Mouse (Mus musculus) stomach, embryonic 16.5 days (tissue): ENCODE data around the gene Plxna2. TPM values are rescaled to one million over a fixed set of nuclear protein-coding genes. Genes with fewer than 3 reads are reported as not detected.

Source experiments
- ATAC-seq: fragments of 200-750 bp; cut with Nextera tagmentation; 2 replicates; pipeline ENCODE4 v1.8.0; 2017; ENCODE audit warnings: moderate number of reproducible peaks, moderate TSS enrichment; ENCODE audit not compliant: insufficient read depth, low FRiP score
- H3K27ac ChIP-seq: fragments of 300-500 bp; sonication (generic); 2 replicates; pipeline ENCODE4 v1.5.1; 2014; ENCODE audit warnings: low read length
- H3K27me3 ChIP-seq: fragments of 300-500 bp; sonication (generic); 2 replicates; pipeline ENCODE4 v1.6.1; 2014; ENCODE audit warnings: low read length, control low read depth, mixed read lengths; ENCODE audit not compliant: control insufficient read depth, insufficient read depth
- H3K36me3 ChIP-seq: fragments of 300-500 bp; sonication (generic); 2 replicates; pipeline ENCODE4 v1.6.1; 2014; ENCODE audit warnings: low read length; ENCODE audit not compliant: control insufficient read depth, insufficient read depth
- H3K4me1 ChIP-seq: fragments of 300-500 bp; sonication (generic); 2 replicates; pipeline ENCODE4 v1.6.1; 2014; ENCODE audit warnings: low read length, control low read depth, mixed read lengths; ENCODE audit not compliant: control insufficient read depth, insufficient read depth
- H3K4me2 ChIP-seq: fragments of 300-500 bp; sonication (generic); 2 replicates; pipeline ENCODE4 v1.6.1; 2014; ENCODE audit warnings: low read depth, low read length, mixed read lengths
- H3K4me3 ChIP-seq: fragments of 300-500 bp; sonication (generic); replicated peaks from 2 replicates; pipeline ENCODE4 v1.5.1; 2014; ENCODE audit warnings: mild to moderate bottlenecking, low read length
- H3K9ac ChIP-seq: fragments of 300-500 bp; sonication (generic); 2 replicates; pipeline ENCODE4 v1.6.1; 2014; ENCODE audit warnings: low read length
- H3K9me3 ChIP-seq: fragments of 300-500 bp; sonication (generic); replicated peaks from 2 replicates; pipeline ENCODE4 v1.6.1; 2016; ENCODE audit warnings: low read length, control low read depth; ENCODE audit not compliant: control insufficient read depth
- WGBS: fragments of 180-500 bp; shearing (Covaris S2); extraction: QIAGEN DNeasy Blood & Tissue Kit; methylation state at CpG from one replicate; pipeline ENCODE4 v1.1.7; 2014; 5-methylcytosine and 5-hydroxymethylcytosine counted together
- polyA plus RNA-seq: library from polyadenylated mRNA; unstranded; fragments of >200 nt; fragmentation: Nextera tagmentation; extraction: Ambion mirVana; gene quantifications from 2 replicates; pipeline ENCODE4 v1.2.1, GENCODE M21; 2015

The Plxna2 gene
- polyA plus RNA-seq, 1 experiment from 2014 or later = 8.2 TPM

DNA sequence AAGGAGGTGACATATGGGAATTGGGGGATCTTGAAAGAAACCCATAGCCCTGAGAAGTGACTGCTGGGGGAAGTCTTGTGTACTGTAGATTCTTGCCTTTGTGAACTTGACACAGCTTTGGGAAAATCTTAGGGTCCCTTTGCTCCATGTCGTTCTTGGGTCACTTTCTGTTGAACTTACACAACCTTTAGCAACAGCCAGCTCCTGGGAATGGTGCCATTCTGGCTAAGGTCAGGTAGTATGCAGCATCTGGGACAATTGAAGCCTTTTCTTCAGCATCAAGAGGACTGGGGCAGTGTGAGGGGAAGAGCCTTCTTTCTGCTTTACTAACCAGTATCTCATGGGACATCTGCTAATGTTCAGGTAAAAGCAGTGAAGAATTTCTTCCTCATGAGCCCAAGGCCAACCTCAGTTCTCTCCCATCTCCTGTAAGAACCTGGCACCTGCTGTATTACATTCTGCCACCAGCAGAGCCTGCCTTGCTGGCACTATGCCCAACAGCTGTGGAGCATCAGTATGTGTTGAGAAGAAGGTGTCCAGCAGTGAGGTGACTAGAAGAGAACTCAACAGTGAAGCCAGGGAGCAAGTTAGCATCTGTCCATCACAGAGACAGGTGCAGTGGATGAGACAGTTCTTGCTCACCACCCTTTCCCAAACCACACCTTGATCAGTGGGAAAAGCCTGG lies 86.3 kb downstream of the Plxna2 start:
- H3K4me3 ChIP-seq = no peak overlapping the region
- no peaks in the 10 kb centered on the region for H3K9me3 ChIP-seq
- H3K4me1 ChIP-seq = no peaks in the 10 kb centered on the region
- no peak for ATAC-seq
- no peak overlapping the region for H3K4me2 ChIP-seq
- 82% methylated on average over 1 of the region's 1 CpGs for WGBS
- H3K36me3 ChIP-seq = no peaks in the 10 kb centered on the region
- no peak overlapping the region for H3K9ac ChIP-seq
- H3K27ac ChIP-seq = no peak overlapping the region
- H3K27me3 ChIP-seq = no peaks in the 10 kb centered on the region

GRCm38 (mm10) chr1:194706566-194706965 lies 88.5 kb downstream of the Plxna2 start:
- Histone ChIP-seq H3K9me3 (no peaks in the 10 kb centered on the region), H3K27ac (no peak overlapping the region), H3K36me3 (no peaks in the 10 kb centered on the region), H3K9ac (no peak overlapping the region), H3K4me3 (no peak overlapping the region), H3K4me1 (no peaks in the 10 kb centered on the region), H3K27me3 (no peaks in the 10 kb centered on the region), H3K4me2 (no peak overlapping the region)
- no peak for ATAC-seq
- 71% methylated on average over 2 of the region's 2 CpGs for WGBS

GRCm38 (mm10) chr1:194712373-194712772 lies 94.4 kb downstream of the Plxna2 start:
- ATAC-seq = no peak
- H3K4me1 ChIP-seq = no peaks in the 10 kb centered on the region
- H3K27me3 ChIP-seq = no peaks in the 10 kb centered on the region
- H3K9me3 ChIP-seq = no peaks in the 10 kb centered on the region
- H3K4me3 ChIP-seq = no peak overlapping the region
- H3K27ac ChIP-seq = no peak overlapping the region
- no peaks in the 10 kb centered on the region for H3K36me3 ChIP-seq
- H3K9ac ChIP-seq = no peak overlapping the region
- H3K4me2 ChIP-seq = no peak overlapping the region
- 20% methylated on average over 2 of the region's 2 CpGs for WGBS

- Histone ChIP-seq H3K4me2 (no peak overlapping the region), H3K27ac (no peak overlapping the region), H3K27me3 (no peaks in the 10 kb centered on the region), H3K9me3 (no peaks in the 10 kb centered on the region), H3K4me1 (no peaks in the 10 kb centered on the region), H3K36me3 (no peaks in the 10 kb centered on the region), H3K9ac (no peak overlapping the region), H3K4me3 (no peak overlapping the region)
- ATAC-seq = no peak
- 67% methylated on average over 4 of the region's 4 CpGs for WGBS
These were observed 96.4 kb downstream of the Plxna2 start for GRCm38 (mm10) chr1:194714138-194715031.

DNA sequence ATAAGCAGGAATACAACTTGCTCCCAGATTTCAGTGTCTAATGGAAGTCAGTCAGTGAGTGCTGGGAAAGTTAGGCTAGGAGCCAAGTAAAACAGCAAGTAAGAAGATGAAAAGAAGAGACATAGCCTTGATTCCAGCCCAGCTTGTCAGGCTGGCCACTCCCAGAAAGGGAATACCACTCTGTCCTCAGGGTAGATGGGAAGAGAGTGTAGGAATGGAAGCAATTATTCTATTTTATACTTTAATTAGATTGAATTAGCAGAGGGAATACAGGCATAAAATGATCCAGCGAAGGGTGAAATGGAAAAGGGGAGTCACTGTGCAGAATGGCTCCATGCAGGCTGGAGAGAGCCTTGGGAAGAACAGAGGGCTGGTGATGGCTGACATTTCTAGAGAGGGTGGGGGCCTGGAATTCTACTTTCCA lies 99.4 kb downstream of the Plxna2 start:
- H3K9ac ChIP-seq = no peak overlapping the region
- WGBS = 90% methylated on average over 1 of the region's 1 CpGs
- H3K4me3 ChIP-seq = no peak overlapping the region
- no peak overlapping the region for H3K4me2 ChIP-seq
- no peak overlapping the region for H3K27ac ChIP-seq
- ATAC-seq = no peak
- no peaks in the 10 kb centered on the region for H3K4me1 ChIP-seq
- no peaks in the 10 kb centered on the region for H3K27me3 ChIP-seq
- H3K36me3 ChIP-seq = no peaks in the 10 kb centered on the region
- H3K9me3 ChIP-seq = no peaks in the 10 kb centered on the region

- H3K36me3 ChIP-seq = no peaks in the 10 kb centered on the region
- no peaks in the 10 kb centered on the region for H3K9me3 ChIP-seq
- H3K4me2 ChIP-seq = no peak overlapping the region
- ATAC-seq = no peak
- H3K27me3 ChIP-seq = no peaks in the 10 kb centered on the region
- no peak overlapping the region for H3K27ac ChIP-seq
- 75% methylated on average over 4 of the region's 4 CpGs for WGBS
- H3K9ac ChIP-seq = no peak overlapping the region
- H3K4me3 ChIP-seq = no peak overlapping the region
- no peaks in the 10 kb centered on the region for H3K4me1 ChIP-seq
These were observed 102.4 kb downstream of the Plxna2 start for GRCm38 (mm10) chr1:194720406-194720805.

GRCm38 (mm10) chr1:194721260-194721659 lies 103.2 kb downstream of the Plxna2 start:
- no peak overlapping the region for H3K9ac ChIP-seq
- no peaks in the 10 kb centered on the region for H3K4me1 ChIP-seq
- H3K9me3 ChIP-seq = no peaks in the 10 kb centered on the region
- no peaks in the 10 kb centered on the region for H3K27me3 ChIP-seq
- H3K27ac ChIP-seq = no peak overlapping the region
- ATAC-seq = no peak
- no peak overlapping the region for H3K4me3 ChIP-seq
- H3K4me2 ChIP-seq = no peak overlapping the region
- WGBS = 88% methylated on average over 2 of the region's 2 CpGs
- no peaks in the 10 kb centered on the region for H3K36me3 ChIP-seq

DNA sequence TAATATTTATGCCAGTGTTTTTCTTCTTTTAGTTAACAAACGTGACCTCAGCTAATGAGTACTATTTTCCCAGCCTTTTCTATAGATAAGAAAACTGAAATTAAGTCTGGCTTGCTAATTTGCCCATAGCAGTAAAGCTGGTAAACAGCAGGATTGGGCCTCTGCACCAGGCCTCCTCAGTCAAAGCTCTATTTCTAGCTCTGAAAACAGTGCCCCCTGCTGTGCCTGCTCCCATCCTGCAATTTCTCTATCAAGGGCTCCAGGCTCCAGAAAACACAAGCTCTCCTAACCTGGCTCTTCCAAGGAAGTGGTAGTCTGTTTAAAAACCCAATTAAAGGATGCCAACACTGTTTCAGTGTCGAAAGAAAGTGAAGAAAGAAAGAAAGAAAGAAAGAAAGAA lies 104.3 kb downstream of the Plxna2 start:
- no peaks in the 10 kb centered on the region for H3K9me3 ChIP-seq
- no peak overlapping the region for H3K4me2 ChIP-seq
- H3K27me3 ChIP-seq = no peaks in the 10 kb centered on the region
- WGBS = 55% methylated on average over 2 of the region's 2 CpGs
- H3K36me3 ChIP-seq = no peaks in the 10 kb centered on the region
- H3K27ac ChIP-seq = no peak overlapping the region
- ATAC-seq = no peak
- no peaks in the 10 kb centered on the region for H3K4me1 ChIP-seq
- no peak overlapping the region for H3K9ac ChIP-seq
- no peak overlapping the region for H3K4me3 ChIP-seq

DNA sequence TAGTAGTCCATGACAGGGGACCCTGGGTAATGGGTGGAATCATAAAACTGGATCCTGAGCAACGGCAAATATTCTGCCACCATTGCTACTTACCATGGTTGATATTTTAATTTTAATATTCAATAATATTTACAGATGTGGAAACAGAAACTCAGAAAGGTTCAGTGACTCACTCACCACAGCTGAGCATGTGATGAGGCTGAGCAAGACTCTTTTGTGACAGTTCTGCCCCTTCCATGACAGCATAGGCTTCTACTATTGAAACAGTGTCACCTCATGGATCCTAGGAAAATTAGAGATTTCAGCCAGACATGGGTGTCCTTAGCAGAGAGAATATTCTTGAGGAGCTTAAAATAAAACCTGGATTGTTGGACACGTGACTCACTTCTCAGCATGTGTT lies 116.8 kb downstream of the Plxna2 start:
- WGBS = 83% methylated on average over 2 of the region's 2 CpGs
- Histone ChIP-seq H3K27me3 (no peaks in the 10 kb centered on the region), H3K4me1 (0 out of 2 replicates have a peak, but pooled peaks cover 5% of the 10 kb centered on the region), H3K9me3 (no peaks in the 10 kb centered on the region), H3K36me3 (no peaks in the 10 kb centered on the region), H3K27ac (no peak overlapping the region), H3K4me3 (no peak overlapping the region), H3K4me2 (no peak overlapping the region), H3K9ac (no peak overlapping the region)
- ATAC-seq = no peak
